Mouse (Mus musculus) small intestine, adult 2 months (tissue): ENCODE data around the gene Nf1.

Source experiments
- CTCF ChIP-seq: fragments of 200-500 bp; IDR thresholded peaks from 2 replicates; pipeline ENCODE4 v1.5.1; 2012; ENCODE audit warnings: low read depth, mild to moderate bottlenecking, control low read depth, inconsistent platforms, low read length, moderate library complexity, mixed read lengths; ENCODE audit not compliant: insufficient replicate concordance, insufficient read length; ENCODE audit errors: extremely low read depth
- POLR2A ChIP-seq: fragments of 200-500 bp; IDR thresholded peaks from 2 replicates; pipeline ENCODE4 v1.6.1; 2012; ENCODE audit warnings: low read depth, mild to moderate bottlenecking, control low read depth, inconsistent platforms, low read length, moderate library complexity

GRCm38 (mm10) chr11:79611011-79611666 lies 271.6 kb downstream of the Nf1 start:
- TF ChIP-seq CTCF (no peak), POLR2A (no peak)
